8 mouse cellular contexts compared by ENCODE assay signal in the genomic region with DNA sequence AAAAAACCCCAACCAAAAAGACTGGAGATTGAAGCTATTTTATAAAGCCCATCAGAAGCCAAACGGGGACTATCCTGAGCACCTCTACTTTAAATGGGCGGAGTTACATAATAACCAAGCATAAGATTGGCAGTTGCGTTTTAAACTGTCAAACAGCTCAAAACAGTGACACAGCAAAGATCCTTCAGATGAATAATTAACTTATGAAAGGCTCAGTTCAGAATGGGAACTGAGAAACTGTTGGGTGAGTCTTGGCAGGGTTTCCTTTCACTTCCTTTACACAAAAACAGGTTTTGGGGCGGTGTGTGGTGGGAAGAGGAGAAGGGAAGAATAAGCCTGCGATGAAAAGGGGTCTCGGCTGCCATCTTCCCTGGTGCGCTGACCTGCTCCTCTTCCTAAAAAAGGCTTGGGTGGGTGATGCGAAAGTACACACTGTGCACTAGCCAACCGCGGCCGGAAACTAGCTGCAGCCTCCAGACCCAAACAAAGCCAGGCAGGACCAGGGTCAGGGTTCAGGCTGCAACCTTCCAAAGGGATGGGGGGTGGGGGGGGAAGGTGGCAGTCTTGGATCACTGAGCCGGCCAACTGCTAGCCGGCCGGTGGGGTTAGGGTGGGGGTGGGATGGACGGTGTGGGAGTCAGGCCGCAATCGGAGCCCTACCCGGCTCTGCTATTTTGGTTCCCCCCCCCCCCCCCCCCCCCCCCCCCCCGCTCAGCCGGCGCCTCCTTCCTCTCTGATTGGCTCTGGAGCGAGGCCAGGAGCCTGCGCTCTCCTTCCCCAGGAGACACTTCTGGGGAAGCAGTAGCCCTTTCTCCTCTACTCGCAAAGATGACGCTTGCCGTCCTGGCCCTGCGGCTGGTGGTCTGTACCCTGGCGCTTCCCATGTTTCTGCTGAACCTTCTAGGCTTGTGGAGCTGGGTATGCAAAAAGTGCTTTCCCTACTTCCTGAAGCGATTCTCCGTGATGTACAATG. TPM values are rescaled to one million over a fixed set of nuclear protein-coding genes. Genes with fewer than 3 reads are reported as not detected.
DNase-seq lines count a peak whose midpoint lies in the region; ATAC-seq and TF ChIP-seq lines count a peak whose summit lies in the region.

A gene (plus strand): TSS at position 122 of the 973 bp plus-strand sequence.

- DNase-seq in ES-E14 (ENCODE audit: low read depth, low spot score): no peak
- peak; percentile 87 for DNase-seq in cerebellum, adult 11-12 months
- DNase-seq in heart, postnatal 14 days: peak; percentile 89
- DNase-seq in layer of hippocampus, adult 11-12 months (ENCODE audit: low spot score): peak; percentile 88
- DNase-seq in liver, postnatal 0 days: peak; percentile 85

- TF ChIP-seq EP300 in liver, postnatal 0 days (IDR thresholded peaks at IDR 0.05; ENCODE audit: low read depth): peak; percentile 87

- in situ Hi-C loops in ES-E14 (cut with MboI; ENCODE audit: low sequenced_read_pairs in 2 of 2, unreplicated experiment in 2 of 2): no loop called here

- H3K9ac ChIP-seq in ES-E14 (ENCODE audit: insufficient read depth, low read depth, low read length, poor library complexity, severe bottlenecking): peak within 1 kb of the TSS; percentile 77
- H3K9ac ChIP-seq in forebrain, embryonic 15.5 days (replicated peaks): peak within 1 kb of the TSS; percentile 66
- peak within 1 kb of the TSS; percentile 79 for H3K9ac ChIP-seq in liver, postnatal 0 days (replicated peaks)
- peak within 1 kb of the TSS; percentile 81 for H3K9ac ChIP-seq in neural tube, embryonic 13.5 days

- H3K9me3 ChIP-seq in ES-E14 (ENCODE audit: control insufficient read depth, insufficient read depth, low read depth, low read length): no peaks in the 10 kb centered on the region
- no peaks in the 10 kb centered on the region for H3K9me3 ChIP-seq in forebrain, embryonic 15.5 days
- no peaks in the 10 kb centered on the region for H3K9me3 ChIP-seq in liver, postnatal 0 days (ENCODE audit: low read length)
- no peaks in the 10 kb centered on the region for H3K9me3 ChIP-seq in neural tube, embryonic 13.5 days

- TF ChIP-seq CTCF in liver, postnatal 0 days (IDR thresholded peaks at IDR 0.05; ENCODE audit: low read depth): no peak
- TF ChIP-seq CTCF in testis, adult 2 months (IDR thresholded peaks at IDR 0.05; ENCODE audit: control insufficient read depth, insufficient read depth, insufficient replicate concordance, low read depth, low read length): no peak

- H3K36me3 ChIP-seq in ES-E14 (ENCODE audit: control insufficient read depth, insufficient read depth, low read length, poor library complexity, severe bottlenecking): no peaks in the 10 kb centered on the region
- no peaks in the 10 kb centered on the region for H3K36me3 ChIP-seq in forebrain, embryonic 15.5 days
- no peaks in the 10 kb centered on the region for H3K36me3 ChIP-seq in liver, postnatal 0 days (replicated peaks; ENCODE audit: insufficient read depth, low read length)
- H3K36me3 ChIP-seq in neural tube, embryonic 13.5 days: no peaks in the 10 kb centered on the region
- no peaks in the 10 kb centered on the region for H3K36me3 ChIP-seq in testis, adult 2 months (ENCODE audit: control insufficient read depth, insufficient read depth, low read length)

- H3K27ac ChIP-seq in ES-E14 (ENCODE audit: insufficient read depth, low read depth, low read length, poor library complexity, severe bottlenecking): peak within 1 kb of the TSS; percentile 48
- H3K27ac ChIP-seq in forebrain, embryonic 15.5 days (replicated peaks): peak within 1 kb of the TSS; percentile 90
- H3K27ac ChIP-seq in liver, postnatal 0 days (ENCODE audit: low read depth): peak within 1 kb of the TSS; percentile 98
- H3K27ac ChIP-seq in neural tube, embryonic 13.5 days (replicated peaks): peak within 1 kb of the TSS; percentile 88
- H3K27ac ChIP-seq in testis, adult 2 months (ENCODE audit: control insufficient read depth, insufficient read depth, low read depth, low read length): peak within 1 kb of the TSS; percentile 87

- peak within 1 kb of the TSS; percentile 80 for H3K4me2 ChIP-seq in forebrain, embryonic 15.5 days (replicated peaks)
- peak within 1 kb of the TSS; percentile 78 for H3K4me2 ChIP-seq in liver, postnatal 0 days (ENCODE audit: low read depth, low read length)
- H3K4me2 ChIP-seq in neural tube, embryonic 13.5 days: peak within 1 kb of the TSS; percentile 73

- peak; percentile 25 for TF ChIP-seq POLR2A in testis, adult 2 months (IDR thresholded peaks at IDR 0.05; ENCODE audit: control insufficient read depth, low read depth, low read length)

- 2% methylated on average over 25 of the region's 30 CpGs for WGBS in forebrain, embryonic 15.5 days
- WGBS in liver, postnatal 0 days (ENCODE audit: insufficient replicate concordance): under 1% methylated on average over 20 of the region's 30 CpGs
- WGBS in neural tube, embryonic 13.5 days: 5% methylated on average over 23 of the region's 30 CpGs

- intact Hi-C loops in heart, postnatal 14 days (cut with DNase I): loop anchor here (10.0 kb wide), 1 partner anchor 150 kb away; no protein-coding TSS in a partner anchor

- no peaks in the 10 kb centered on the region for H3K27me3 ChIP-seq in forebrain, embryonic 15.5 days
- H3K27me3 ChIP-seq in liver, postnatal 0 days (ENCODE audit: insufficient read depth, low read length): no peaks in the 10 kb centered on the region
- H3K27me3 ChIP-seq in neural tube, embryonic 13.5 days: no peaks in the 10 kb centered on the region
- H3K27me3 ChIP-seq in testis, adult 2 months (ENCODE audit: control insufficient read depth, insufficient read depth, low read length): no peaks in the 10 kb centered on the region

- peak within 1 kb of the TSS; percentile 73 to 90 for H3K4me3 ChIP-seq in ES-E14 (ENCODE audit: insufficient read depth in 1 of 2, low read depth in 1 of 2, low read length in 2 of 2, poor library complexity in 1 of 2, severe bottlenecking in 1 of 2)
- H3K4me3 ChIP-seq in forebrain, embryonic 15.5 days: peak within 1 kb of the TSS; percentile 54
- peak within 1 kb of the TSS; percentile 69 for H3K4me3 ChIP-seq in liver, postnatal 0 days (ENCODE audit: low read depth, low read length)
- peak within 1 kb of the TSS; percentile 52 for H3K4me3 ChIP-seq in neural tube, embryonic 13.5 days
- peak within 1 kb of the TSS; percentile 84 for H3K4me3 ChIP-seq in testis, adult 2 months (ENCODE audit: control insufficient read depth, low read depth, low read length)

- ATAC-seq in forebrain, embryonic 15.5 days (replicated peaks): peak; percentile 88
- ATAC-seq in liver, postnatal 0 days: peak; percentile 81
- peak; percentile 90 for ATAC-seq in neural tube, embryonic 13.5 days (ENCODE audit: low read depth)

- peaks cover 9 to 16% of the 10 kb centered on the region in 2 experiments for H3K4me1 ChIP-seq in ES-E14 (ENCODE audit: control insufficient read depth in 2 of 2, insufficient read depth in 2 of 2, low read length in 2 of 2, poor library complexity in 1 of 2)
- H3K4me1 ChIP-seq in forebrain, embryonic 15.5 days: peaks cover 15% of the 10 kb centered on the region
- peaks cover 13% of the 10 kb centered on the region; the same call in 1 of the 2 replicates for H3K4me1 ChIP-seq in liver, postnatal 0 days (ENCODE audit: insufficient read depth)
- peaks cover 18% of the 10 kb centered on the region for H3K4me1 ChIP-seq in neural tube, embryonic 13.5 days (replicated peaks)
- peaks cover 15% of the 10 kb centered on the region for H3K4me1 ChIP-seq in testis, adult 2 months (ENCODE audit: control insufficient read depth, insufficient read depth, low read length)

TF ChIP-seq in ES-E14, 5 proteins besides CTCF, POLR2A, EP300 and RAD21:
- peak; percentile 32; the same call in 1 of the 2 replicates for TF ChIP-seq MAFK (IDR thresholded peaks at IDR 0.05; ENCODE audit: insufficient read depth, low read depth, low read length)
- no peak for TF ChIP-seq ZNF384 (IDR thresholded peaks at IDR 0.05; ENCODE audit: low read depth, low read length)

RNA-seq across cellular contexts. Expression of the gene that starts here (rescaled TPM):
- 11.6 and 21.7 TPM in 2 replicates for total RNA-seq in ES-E14 (2012; rRNA removed)
- 2.8 and 5.4 TPM in 2 replicates for polyA plus RNA-seq in forebrain, embryonic 15.5 days (2015; fragmentation: Nextera tagmentation; extraction: Ambion mirVana)
- 10 to 100 TPM; 29.3 to 40.9 TPM for total RNA-seq in heart, postnatal 14 days (2021)
- 9.7 and 12.4 TPM in 2 replicates for polyA plus RNA-seq in liver, postnatal 0 days (2015; fragmentation: Nextera tagmentation; extraction: Ambion mirVana)
- 4.6 and 5.1 TPM in 2 replicates for polyA plus RNA-seq in neural tube, embryonic 13.5 days (2015; fragmentation: Nextera tagmentation; extraction: Ambion mirVana)
- polyA plus RNA-seq in testis, adult 2 months (2012; rRNA removed): 5.0 TPM in 2 replicates

Comparison
In these comparisons a context has a peak if more than half of its experiments do, and no peak if none do; other contexts are left out.
1. H3K27ac ChIP-seq: peak in every context shown above with its lines; median percentile 98 in liver, postnatal 0 days; 90 in forebrain, embryonic 15.5 days; 88 in neural tube, embryonic 13.5 days; 87 in testis, adult 2 months; 48 in ES-E14.